Mouse (Mus musculus) liver, embryonic 14.5 days (tissue): ENCODE results near the gene Gm10964. TPM values are rescaled to one million over a fixed set of nuclear protein-coding genes. Genes with fewer than 3 reads are reported as not detected.

Source experiments
- ATAC-seq: fragments of 200-750 bp; cut with Nextera tagmentation; 2 replicates; pipeline ENCODE4 v1.8.0; 2017; ENCODE audit warnings: moderate number of reproducible peaks, mild to moderate bottlenecking, moderate library complexity; ENCODE audit not compliant: insufficient read depth
- DNase-seq, 3 experiments: peaks; one replicate each; pipeline ENCODE4 v3.0.0-alpha.2; 2012 to 2013; ENCODE audit warnings: low read depth in 3 of 3, low spot score in 3 of 3
- H3K27ac ChIP-seq: fragments of 300-500 bp; sonication (generic); 2 replicates; pipeline ENCODE4 v1.5.1; 2014; ENCODE audit warnings: moderate library complexity, mild to moderate bottlenecking, control low read depth, inconsistent platforms
- H3K27me3 ChIP-seq: fragments of 300-500 bp; sonication (generic); 2 replicates; pipeline ENCODE4 v1.6.1; 2014; ENCODE audit warnings: mild to moderate bottlenecking, low read length, moderate library complexity; ENCODE audit not compliant: control insufficient read depth, insufficient read depth
- H3K36me3 ChIP-seq: fragments of 300-500 bp; sonication (generic); replicated peaks from 2 replicates; pipeline ENCODE4 v1.6.1; 2014; ENCODE audit warnings: low read depth; ENCODE audit not compliant: control insufficient read depth, insufficient read depth
- H3K4me1 ChIP-seq, 2 experiments: fragments of 200-500 bp in 1 of 2; fragments of 300-500 bp in 1 of 2; sonication (generic) in 1 of 2; replicated peaks; 2 replicates each; pipeline ENCODE4 v1.6.1; 2012 to 2014; ENCODE audit warnings: antibody characterized with exemption in 1 of 2, inconsistent platforms in 1 of 2, low read length in 1 of 2; ENCODE audit not compliant: control insufficient read depth in 2 of 2, insufficient read depth in 2 of 2
- H3K4me2 ChIP-seq: fragments of 300-500 bp; sonication (generic); 2 replicates; pipeline ENCODE4 v1.6.1; 2014; ENCODE audit warnings: low read depth, mild to moderate bottlenecking, control low read depth, moderate library complexity
- H3K4me3 ChIP-seq, 2 experiments: fragments of 200-500 bp in 1 of 2; fragments of 300-500 bp in 1 of 2; sonication (generic) in 1 of 2; 2 replicates each; pipeline ENCODE4 v1.5.1; 2012 to 2014; ENCODE audit warnings: low read depth in 2 of 2, low read length in 2 of 2, mild to moderate bottlenecking in 2 of 2, control low read depth in 1 of 2, inconsistent platforms in 1 of 2, moderate library complexity in 1 of 2; ENCODE audit not compliant: insufficient read depth in 1 of 2
- H3K9ac ChIP-seq: fragments of 300-500 bp; sonication (generic); replicated peaks from 2 replicates; pipeline ENCODE4 v1.6.1; 2014; ENCODE audit warnings: mild to moderate bottlenecking, control low read depth, moderate library complexity
- H3K9me3 ChIP-seq: fragments of 300-500 bp; sonication (generic); 2 replicates; pipeline ENCODE4 v1.6.1; 2016; ENCODE audit warnings: low read length, mixed read lengths; ENCODE audit not compliant: control insufficient read depth
- CTCF ChIP-seq: IDR thresholded peaks from 2 replicates; pipeline ENCODE4 v1.5.1; 2016; ENCODE audit warnings: antibody characterized with exemption, low read depth, control low read depth
- EP300 ChIP-seq: IDR thresholded peaks from 2 replicates; pipeline ENCODE4 v1.6.1; 2016; ENCODE audit warnings: antibody characterized with exemption, low read depth
- WGBS: fragments of 180-500 bp; shearing (Covaris S2); extraction: QIAGEN DNeasy Blood & Tissue Kit; methylation state at CpG from one replicate; pipeline ENCODE4 v1.1.7; 2014; ENCODE audit not compliant: insufficient replicate concordance; 5-methylcytosine and 5-hydroxymethylcytosine counted together
- polyA plus RNA-seq, 2 experiments: library from polyadenylated mRNA; depleted of rRNA in 1 of 2; stranded (reverse) in 1 of 2; unstranded in 1 of 2; fragments of >200 nt; fragmentation: Nextera tagmentation in 1 of 2; extraction: Ambion mirVana in 1 of 2; gene quantifications; 2 replicates each; pipeline versions ENCODE4 v1.2.1 to v1.2.3; 2012 to 2014

The Gm10964 gene
- polyA plus RNA-seq (2012; rRNA removed) (not detected in 2 replicates), polyA plus RNA-seq (2014; fragmentation: Nextera tagmentation; extraction: Ambion mirVana) (not detected in 2 replicates)

DNA sequence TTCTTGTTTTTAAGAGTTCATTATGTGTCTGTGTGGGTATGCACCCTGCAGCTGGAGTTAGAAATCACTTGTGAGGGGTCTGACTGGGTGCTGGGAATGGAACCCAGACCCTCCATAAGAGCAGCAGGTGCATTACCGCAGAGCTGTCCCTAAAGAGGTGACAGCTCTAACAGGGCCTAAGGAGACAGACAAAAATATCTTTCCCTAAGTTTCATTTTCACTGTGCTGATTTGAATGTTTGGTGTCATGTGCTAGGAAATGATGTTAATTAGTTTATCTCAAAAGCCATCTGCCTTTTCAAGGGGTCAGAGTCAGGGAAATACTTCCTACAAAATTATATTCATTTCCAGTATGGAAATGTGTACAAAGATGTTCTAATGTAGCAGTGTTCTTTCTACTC, at the start of gene Gm10964:
TSS of gene Gm10964 (plus strand) at position 38 of the 400 bp plus-strand sequence.
- Histone ChIP-seq H3K36me3 (peaks cover 32% of the 10 kb centered on the region), H3K27ac (no peak within 1 kb of the TSS)

DNA sequence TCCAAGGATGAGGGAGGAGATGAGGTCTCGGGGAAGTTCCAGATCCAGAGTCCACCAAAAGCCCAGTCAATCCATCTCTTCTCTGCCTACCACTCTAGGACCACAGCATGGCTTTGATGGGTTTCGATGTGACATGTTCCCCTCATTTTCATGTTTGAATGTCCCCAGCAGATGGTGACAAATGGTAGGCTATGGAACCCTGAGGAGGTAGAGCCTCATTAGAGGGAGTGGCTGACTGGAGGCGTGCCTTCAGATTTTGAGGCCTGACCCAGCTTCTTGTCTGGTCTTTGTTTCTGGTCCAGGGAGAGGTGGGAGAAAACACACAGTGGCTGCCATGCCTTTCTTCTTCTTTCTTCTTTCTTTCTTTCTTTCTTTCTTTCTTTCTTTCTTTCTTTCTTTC, 48.7 kb upstream of the Gm10964 start:
- 54% methylated on average over 3 of the region's 3 CpGs for WGBS
- H3K4me1 ChIP-seq, result no peaks in the 10 kb centered on the region
- no peak for TF ChIP-seq EP300
- TF ChIP-seq CTCF, result peak; percentile 27
- H3K9ac ChIP-seq, result no peak overlapping the region
- no peak overlapping the region for H3K27ac ChIP-seq
- H3K9me3 ChIP-seq, result no peaks in the 10 kb centered on the region
- no peak overlapping the region for H3K4me3 ChIP-seq
- no peaks in the 10 kb centered on the region for H3K27me3 ChIP-seq
- ATAC-seq, result no peak
- no peak for DNase-seq
- no peak overlapping the region for H3K4me2 ChIP-seq
- no peaks in the 10 kb centered on the region for H3K36me3 ChIP-seq

More for the DNA sequence above, at the start of gene Gm10964:
- Histone ChIP-seq H3K4me2 (peak within 1 kb of the TSS; percentile 54), H3K27me3 (no peaks in the 10 kb centered on the region), H3K4me1 (no peaks in the 10 kb centered on the region; a peak in 2 of 4 replicates), H3K4me3 (peak within 1 kb of the TSS; percentile 18 to 25), H3K9me3 (no peaks in the 10 kb centered on the region), H3K9ac (no peak within 1 kb of the TSS)
- DNase-seq (no peak), ATAC-seq (no peak)
- 96% methylated on average over 1 of the region's 1 CpGs for WGBS
- TF ChIP-seq CTCF (no peak), EP300 (no peak)

GRCm38 (mm10) chr3:103695556-103695955, 43.6 kb upstream of the Gm10964 start:
- no peak for ATAC-seq
- 35% methylated on average over 3 of the region's 3 CpGs for WGBS
- TF ChIP-seq EP300 (no peak), CTCF (no peak)

DNA sequence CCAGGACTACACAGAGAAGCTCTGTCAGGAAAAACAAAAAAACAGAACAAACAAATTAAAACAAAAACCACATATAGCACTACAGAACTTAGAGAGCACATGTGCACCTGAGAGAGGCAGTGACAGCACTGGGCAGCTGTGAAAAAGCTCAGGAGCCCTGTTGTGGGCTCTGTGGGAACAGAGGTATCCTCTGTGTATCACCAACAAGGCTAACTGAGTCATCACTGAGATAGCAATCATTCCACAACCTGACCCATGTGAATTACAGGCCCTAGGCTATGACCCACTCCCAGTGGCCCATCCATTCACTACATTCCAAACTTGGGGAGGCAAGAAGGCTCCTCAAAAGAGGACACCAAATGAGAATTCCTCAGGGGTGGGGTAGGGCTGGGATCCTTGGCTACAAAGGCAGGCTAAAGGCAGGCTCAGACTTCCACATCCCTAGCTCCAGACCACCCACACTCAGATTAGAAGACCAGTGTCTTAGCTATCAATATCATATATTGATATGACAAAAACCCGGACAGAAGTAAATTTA, 42.7 kb upstream of the Gm10964 start:
- Histone ChIP-seq H3K27ac (no peak overlapping the region), H3K9ac (no peak overlapping the region), H3K4me1 (no peaks in the 10 kb centered on the region), H3K36me3 (no peaks in the 10 kb centered on the region), H3K9me3 (no peaks in the 10 kb centered on the region), H3K4me2 (no peak overlapping the region), H3K27me3 (no peaks in the 10 kb centered on the region), H3K4me3 (no peak overlapping the region)
- no peak for DNase-seq
- 63% methylated on average over 1 of the region's 1 CpGs for WGBS
- ATAC-seq, result no peak
- no peak for TF ChIP-seq CTCF
- TF ChIP-seq EP300, result no peak

More at GRCm38 (mm10) chr3:103695556-103695955, 43.6 kb upstream of the Gm10964 start:
- no peaks in the 10 kb centered on the region for H3K4me1 ChIP-seq
- H3K4me2 ChIP-seq, result no peak overlapping the region
- H3K9ac ChIP-seq, result no peak overlapping the region
- DNase-seq, result no peak
- no peaks in the 10 kb centered on the region for H3K9me3 ChIP-seq
- no peaks in the 10 kb centered on the region for H3K27me3 ChIP-seq
- no peak overlapping the region for H3K4me3 ChIP-seq
- H3K36me3 ChIP-seq, result no peaks in the 10 kb centered on the region
- no peak overlapping the region for H3K27ac ChIP-seq

DNA sequence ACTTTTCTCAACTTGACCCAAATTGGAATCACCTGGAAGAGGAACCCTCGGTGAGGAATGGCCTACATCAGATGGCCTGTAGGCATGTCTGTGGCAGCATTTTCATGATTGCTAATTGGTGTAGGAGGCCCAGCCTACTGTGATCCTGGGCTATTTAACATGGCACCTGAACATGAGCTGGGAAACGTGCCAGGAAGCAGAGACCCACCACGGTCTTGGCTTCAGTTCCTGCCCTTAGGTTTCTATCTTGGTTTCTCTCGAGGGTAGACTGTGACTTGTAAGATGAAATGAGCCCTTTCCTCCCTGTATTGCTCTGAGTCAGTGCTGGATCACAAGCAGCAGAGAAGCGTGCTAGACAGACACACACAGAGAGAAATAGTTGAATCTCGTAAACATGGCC, 34.5 kb upstream of the Gm10964 start:
- TF ChIP-seq EP300, result no peak
- TF ChIP-seq CTCF, result no peak
- Histone ChIP-seq H3K4me3 (no peak overlapping the region), H3K4me1 (no peaks in the 10 kb centered on the region), H3K9me3 (no peaks in the 10 kb centered on the region), H3K36me3 (no peaks in the 10 kb centered on the region), H3K4me2 (no peak overlapping the region), H3K27ac (no peak overlapping the region), H3K27me3 (no peaks in the 10 kb centered on the region), H3K9ac (no peak overlapping the region)
- DNase-seq (no peak), ATAC-seq (no peak)
- WGBS, result 58% methylated on average over 6 of the region's 6 CpGs
